Mouse (Mus musculus): Measurements from ENCODE around the gene Gdpd5.

- TF ChIP-seq CTCF (IDR thresholded peaks at IDR 0.05) (no peak), EP300 (IDR thresholded peaks at IDR 0.05; ENCODE audit: insufficient read depth, low read depth, low read length) (no peak)
Observed at GRCm38 (mm10) chr7:99351104-99351801, 30.0 kb upstream of the Gdpd5 start.
